Mouse (Mus musculus) E14TG2a.4 (cell line): ENCODE results near the gene Mmd2.

Experiments used
- CTCF ChIP-seq: conservative IDR thresholded peaks from 2 replicates; pipeline ENCODE4 v1.5.1; 2014; ENCODE audit warnings: low read length
- NANOG ChIP-seq: IDR thresholded peaks from 2 replicates; pipeline ENCODE4 v1.6.1; 2014; ENCODE audit warnings: borderline replicate concordance, low read length, mixed read lengths

DNA sequence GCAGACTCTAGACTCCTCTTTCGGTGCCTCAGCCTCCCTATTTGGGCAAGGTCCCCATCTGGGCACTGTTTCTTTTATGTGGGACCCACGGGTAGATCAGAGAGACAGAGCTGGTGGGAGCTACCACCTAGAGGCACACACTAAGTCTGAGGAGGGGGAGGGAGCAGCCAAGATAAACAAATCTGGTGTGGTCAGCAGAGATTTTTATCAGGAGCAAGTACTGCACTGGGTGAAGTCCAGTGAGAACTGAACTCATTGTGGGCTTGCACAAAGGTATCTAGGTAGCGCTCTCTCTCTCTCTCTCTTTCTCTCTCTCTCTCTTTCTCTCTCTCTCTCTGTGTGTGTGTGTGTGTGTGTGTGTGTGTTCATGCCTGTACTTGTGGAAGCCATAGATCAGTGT, 5.9 kb upstream of the Mmd2 start:
- TF ChIP-seq CTCF = no peak
- TF ChIP-seq NANOG = no peak
